Mouse (Mus musculus) cerebellum, postnatal 4 days (tissue): Measurements from ENCODE around the gene Mfsd6l.

Experiments used
- DNase-seq, 2 experiments: peaks; one replicate each; pipeline ENCODE4 v3.0.0; 2022; ENCODE audit warnings: low spot score in 2 of 2, mixed read lengths in 1 of 2

Mfsd6l gene

GRCm38 (mm10) chr11:68602200-68602931 is 46.4 kb downstream of the Mfsd6l start:
- no peak for DNase-seq

- DNase-seq, result no peak
Measured at GRCm38 (mm10) chr11:68607046-68607445, 51.1 kb downstream of the Mfsd6l start.
